Mouse (Mus musculus) ES-Bruce4 (cell line): ENCODE results near the gene Akap8.

Experiments
- CTCF ChIP-seq: IDR thresholded peaks from one replicate; pipeline ENCODE4 v1.8.1; 2011; ENCODE audit warnings: low read depth, low read length
- EP300 ChIP-seq: IDR thresholded peaks from 2 replicates; pipeline ENCODE4 v1.6.1; 2011; ENCODE audit warnings: low read depth, low read length; ENCODE audit not compliant: insufficient read depth
- POLR2A ChIP-seq: IDR thresholded peaks from one replicate; pipeline ENCODE4 v1.8.1; 2011; ENCODE audit warnings: low read length; ENCODE audit not compliant: insufficient read depth

DNA sequence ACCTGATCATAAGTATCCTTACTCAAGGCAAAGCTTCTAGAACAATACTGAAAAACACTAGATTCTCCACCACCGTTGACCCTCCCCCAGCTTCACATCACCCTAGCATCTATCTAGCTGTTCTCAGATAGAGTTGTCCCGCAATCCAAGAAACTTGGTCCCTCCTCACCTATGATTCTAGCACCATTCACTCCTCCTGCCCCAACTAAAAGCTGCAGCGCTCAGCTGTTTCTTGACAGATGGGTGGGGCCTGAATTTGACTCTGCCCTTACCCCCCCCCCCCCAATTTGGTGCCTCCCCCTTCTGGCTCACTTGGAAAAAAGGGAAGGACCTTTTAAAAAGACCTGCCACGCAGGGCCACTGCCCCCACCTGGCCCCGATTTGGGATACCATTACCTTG lies 43.8 kb upstream of the Akap8 start:
- TF ChIP-seq CTCF (no peak), EP300 (no peak), POLR2A (no peak)
